Comparison of ENCODE assay signal across 9 mouse cellular contexts in genomic region chr11:109376484-109377143, GRCm38 (mm10). TPM values are rescaled to one million over a fixed set of nuclear protein-coding genes. Genes with fewer than 3 reads are reported as not detected.
DNase-seq lines count a peak whose midpoint lies in the region; ATAC-seq and TF ChIP-seq lines count a peak whose summit lies in the region.
"Had no signal": no experiment of that assay in that cellular context is flagged by ENCODE, and none has a peak within 500 bp of the region (broad histone marks: within the 10 kb centered on the region; RNA-seq: fewer than 3 reads in every experiment).

No protein-coding gene starts in this region.

- DNase-seq in embryo, embryonic 10.5 days (ENCODE audit: low spot score), result peak; percentile 22
- DNase-seq in embryo, embryonic 9.5 days (ENCODE audit: extremely low spot score), result no peak
- peak; percentile 44 for DNase-seq in retina, adult 2 months (ENCODE audit: low read depth, low spot score)
- no peak for DNase-seq in retina, embryonic 14.5 days (ENCODE audit: low spot score)
- no peak for DNase-seq in stomach, postnatal 0 days (ENCODE audit: low spot score)
- DNase-seq in spleen, postnatal 36 days (ENCODE audit: low spot score in 2 of 2), result no peak
- no peak for DNase-seq in spleen, postnatal 14 days (ENCODE audit: low spot score in 2 of 2)

- peak overlapping the region; percentile 19; the same call in 1 of the 2 replicates for H3K4me2 ChIP-seq in limb, embryonic 13.5 days (replicated peaks)
- no peak overlapping the region for H3K4me2 ChIP-seq in stomach, postnatal 0 days (replicated peaks; ENCODE audit: low read depth)

- ATAC-seq in limb, embryonic 13.5 days (ENCODE audit: low FRiP score, low read depth), result peak; percentile 44; the same call in 1 of the 2 replicates
- no peak for ATAC-seq in stomach, postnatal 0 days (ENCODE audit: low FRiP score, low TSS enrichment)

- TF ChIP-seq EP300 in stomach, postnatal 0 days (optimal IDR thresholded peaks at IDR 0.05), result no peak

- H3K9me3 ChIP-seq in limb, embryonic 13.5 days, result peaks cover 6% of the 10 kb centered on the region; the same call in 1 of the 2 replicates
- H3K9me3 ChIP-seq in stomach, postnatal 0 days (ENCODE audit: control insufficient read depth, low read length), result no peaks in the 10 kb centered on the region

- H3K27me3 ChIP-seq in limb, embryonic 13.5 days, result no peaks in the 10 kb centered on the region
- H3K27me3 ChIP-seq in stomach, postnatal 0 days (ENCODE audit: control insufficient read depth, insufficient read depth, low read length), result no peaks in the 10 kb centered on the region

- peaks cover 13% of the 10 kb centered on the region for H3K36me3 ChIP-seq in limb, embryonic 13.5 days
- H3K36me3 ChIP-seq in stomach, postnatal 0 days (ENCODE audit: control insufficient read depth, insufficient read depth, low read length), result peaks cover 2% of the 10 kb centered on the region; the same call in 1 of the 2 replicates

- H3K4me1 ChIP-seq in limb, embryonic 13.5 days, result peaks cover 37% of the 10 kb centered on the region
- H3K4me1 ChIP-seq in stomach, postnatal 0 days (replicated peaks; ENCODE audit: control insufficient read depth, insufficient read depth), result peaks cover 6% of the 10 kb centered on the region

- 22% methylated on average over 7 of the region's 7 CpGs for WGBS in limb, embryonic 13.5 days
- 25% methylated on average over 7 of the region's 7 CpGs for WGBS in stomach, postnatal 0 days

- H3K4me3 ChIP-seq in limb, embryonic 13.5 days, result no peak overlapping the region
- no peak overlapping the region for H3K4me3 ChIP-seq in stomach, postnatal 0 days (ENCODE audit: low read depth, low read length)

- no peak overlapping the region for H3K9ac ChIP-seq in limb, embryonic 13.5 days
- no peak overlapping the region for H3K9ac ChIP-seq in stomach, postnatal 0 days (ENCODE audit: low read length)

- peak overlapping the region; percentile 48 for H3K27ac ChIP-seq in limb, embryonic 13.5 days
- H3K27ac ChIP-seq in stomach, postnatal 0 days (replicated peaks), result 0 out of 2 replicates have a peak overlapping the region, but pooled peaks have one; percentile 45

- no peak for TF ChIP-seq CTCF in stomach, postnatal 0 days (IDR thresholded peaks at IDR 0.05; ENCODE audit: low read depth)

RNA-seq across cellular contexts. Expression of gene Gna13, which starts 14.0 kb away (rescaled TPM):
- polyA plus RNA-seq in limb, embryonic 13.5 days (2015; fragmentation: Nextera tagmentation; extraction: Ambion mirVana), result 21.6 and 21.7 TPM in 2 replicates
- 46.5 and 49.5 TPM in 2 replicates for polyA plus RNA-seq in stomach, postnatal 0 days (2015; fragmentation: Nextera tagmentation; extraction: Ambion mirVana)

RNA-seq across cellular contexts. Expression of gene 9930022D16Rik, which starts 37.1 kb away (rescaled TPM):
- not detected in 2 replicates for polyA plus RNA-seq in limb, embryonic 13.5 days (2015; fragmentation: Nextera tagmentation; extraction: Ambion mirVana)
- not detected in 2 replicates for polyA plus RNA-seq in stomach, postnatal 0 days (2015; fragmentation: Nextera tagmentation; extraction: Ambion mirVana)
- polyA plus RNA-seq: stomach, embryonic 16.5 days had no signal

RNA-seq across cellular contexts. Expression of gene Amz2, which starts 49.1 kb away (rescaled TPM):
- polyA plus RNA-seq in limb, embryonic 13.5 days (2015; fragmentation: Nextera tagmentation; extraction: Ambion mirVana), result 46.9 and 48.5 TPM in 2 replicates
- 21.5 and 22.1 TPM in 2 replicates for polyA plus RNA-seq in stomach, postnatal 0 days (2015; fragmentation: Nextera tagmentation; extraction: Ambion mirVana)

Comparison
In these comparisons a context has a peak if more than half of its experiments do, and no peak if none do; other contexts are left out.
1. DNase-seq: peak in embryo, embryonic 10.5 days (single experiment) and retina, adult 2 months (single experiment); none in embryo, embryonic 9.5 days (single experiment), retina, embryonic 14.5 days (single experiment), stomach, postnatal 0 days (single experiment), spleen, postnatal 36 days (0 of 2) and spleen, postnatal 14 days (0 of 2).